Mouse (Mus musculus): Measurements from ENCODE around the gene Serpinb9b. TPM values are rescaled to one million over a fixed set of nuclear protein-coding genes. Genes with fewer than 3 reads are reported as not detected.
A peak's percentile ranks its signal among the peaks of the same experiment; 100 is the strongest.

Serpinb9b gene
- polyA plus RNA-seq (2015; fragmentation: Nextera tagmentation; extraction: Ambion mirVana), result 0.33 and 0.47 TPM in 2 replicates

DNA sequence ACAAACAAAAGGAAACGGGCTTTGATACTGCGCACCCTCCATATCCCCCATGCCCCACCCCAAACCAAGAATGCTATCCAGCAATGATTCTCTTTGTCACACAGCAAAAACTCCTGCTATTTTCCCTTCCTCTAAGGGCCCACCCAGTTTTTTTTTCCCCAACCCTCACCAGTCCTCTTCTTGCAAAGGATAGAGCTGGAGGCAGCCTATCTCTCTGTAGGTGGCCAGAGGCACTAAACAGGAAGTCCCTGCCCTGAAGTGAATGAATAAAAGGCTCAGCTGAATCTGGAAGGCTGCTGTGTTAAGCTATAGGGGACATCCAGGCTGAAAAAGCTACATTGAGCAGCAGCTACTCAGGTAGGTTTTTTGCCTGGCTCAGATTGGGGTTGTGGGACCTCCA is at the start of gene Serpinb9b:
Serpinb9b (plus strand) TSS at position 173 of the 400 bp plus-strand sequence.
- no peak within 1 kb of the TSS for H3K4me2 ChIP-seq (ENCODE audit: low read depth, low read length)
- H3K9me3 ChIP-seq (replicated peaks; ENCODE audit: control insufficient read depth, low read length), result no peaks in the 10 kb centered on the region
- H3K4me3 ChIP-seq (ENCODE audit: low read length), result no peak within 1 kb of the TSS
- H3K27ac ChIP-seq (ENCODE audit: low read length), result no peak within 1 kb of the TSS
- no peaks in the 10 kb centered on the region for H3K36me3 ChIP-seq (ENCODE audit: control insufficient read depth, insufficient read depth)
- H3K4me1 ChIP-seq (ENCODE audit: control insufficient read depth, insufficient read depth, low read length), result no peaks in the 10 kb centered on the region
- no peaks in the 10 kb centered on the region for H3K27me3 ChIP-seq (ENCODE audit: control insufficient read depth, insufficient read depth, low read length)
- 81% methylated on average over 2 of the region's 2 CpGs for WGBS
- H3K9ac ChIP-seq (ENCODE audit: low read length), result no peak within 1 kb of the TSS
- no peak for ATAC-seq (replicated peaks; ENCODE audit: extremely low read depth, insufficient read depth, low FRiP score)

DNA sequence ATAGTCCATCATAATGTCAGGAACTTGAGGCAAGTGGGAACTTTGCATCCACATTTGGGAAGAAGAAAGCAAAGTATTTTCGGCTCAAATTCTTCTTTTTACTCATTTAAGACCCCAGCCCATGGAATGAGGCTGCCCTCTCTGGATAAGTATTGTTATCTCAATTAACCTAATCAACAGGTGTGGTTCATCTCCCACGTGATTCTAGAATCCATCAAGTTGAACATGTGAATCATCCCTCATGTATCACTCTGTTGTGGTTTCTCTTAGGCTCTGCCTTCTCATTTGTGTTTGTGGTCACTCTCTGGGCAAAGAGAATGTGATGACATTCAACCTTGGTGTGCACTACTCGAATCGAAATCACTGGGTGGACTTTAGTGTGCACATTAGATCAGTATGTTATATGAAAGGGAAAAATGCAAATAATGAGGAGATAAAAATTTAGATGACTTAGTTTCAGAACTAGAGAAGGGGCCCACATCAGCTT is 44.6 kb upstream of the Serpinb9b start:
- Histone ChIP-seq H3K4me3 (ENCODE audit: low read length) (no peak overlapping the region), H3K36me3 (ENCODE audit: control insufficient read depth, insufficient read depth) (peaks cover 5% of the 10 kb centered on the region; the same call in 1 of the 2 replicates), H3K27me3 (ENCODE audit: control insufficient read depth, insufficient read depth, low read length) (no peaks in the 10 kb centered on the region), H3K9ac (ENCODE audit: low read length) (no peak overlapping the region), H3K4me1 (ENCODE audit: control insufficient read depth, insufficient read depth, low read length) (no peaks in the 10 kb centered on the region), H3K27ac (ENCODE audit: low read length) (no peak overlapping the region), H3K4me2 (ENCODE audit: low read depth, low read length) (no peak overlapping the region), H3K9me3 (replicated peaks; ENCODE audit: control insufficient read depth, low read length) (no peaks in the 10 kb centered on the region)
- 76% methylated on average over 4 of the region's 4 CpGs for WGBS
- no peak for ATAC-seq (replicated peaks; ENCODE audit: extremely low read depth, insufficient read depth, low FRiP score)

DNA sequence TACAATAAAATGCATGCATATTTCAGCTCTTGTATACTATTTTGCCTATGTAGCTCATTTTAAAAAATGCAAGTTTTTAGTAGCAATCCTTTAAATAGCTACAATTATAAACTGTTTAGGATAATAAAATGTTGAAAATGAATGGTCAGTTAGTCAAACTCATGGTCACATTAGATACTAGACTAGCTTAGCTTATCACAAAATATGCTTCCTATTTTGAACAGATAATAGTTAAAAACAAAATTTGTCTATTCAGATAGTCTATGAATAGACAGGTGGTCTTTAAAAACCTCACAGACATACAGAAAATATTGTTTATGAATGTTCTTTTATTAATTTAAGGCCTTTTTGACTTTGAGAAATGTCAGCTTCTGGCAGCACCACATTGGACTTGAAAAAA is 41.0 kb upstream of the Serpinb9b start:
- Histone ChIP-seq H3K4me2 (ENCODE audit: low read depth, low read length) (no peak overlapping the region), H3K36me3 (ENCODE audit: control insufficient read depth, insufficient read depth) (no peaks in the 10 kb centered on the region), H3K4me1 (ENCODE audit: control insufficient read depth, insufficient read depth, low read length) (no peaks in the 10 kb centered on the region), H3K27ac (ENCODE audit: low read length) (no peak overlapping the region), H3K9me3 (replicated peaks; ENCODE audit: control insufficient read depth, low read length) (no peaks in the 10 kb centered on the region), H3K9ac (ENCODE audit: low read length) (no peak overlapping the region), H3K27me3 (ENCODE audit: control insufficient read depth, insufficient read depth, low read length) (no peaks in the 10 kb centered on the region), H3K4me3 (ENCODE audit: low read length) (no peak overlapping the region)
- ATAC-seq (replicated peaks; ENCODE audit: extremely low read depth, insufficient read depth, low FRiP score), result no peak

DNA sequence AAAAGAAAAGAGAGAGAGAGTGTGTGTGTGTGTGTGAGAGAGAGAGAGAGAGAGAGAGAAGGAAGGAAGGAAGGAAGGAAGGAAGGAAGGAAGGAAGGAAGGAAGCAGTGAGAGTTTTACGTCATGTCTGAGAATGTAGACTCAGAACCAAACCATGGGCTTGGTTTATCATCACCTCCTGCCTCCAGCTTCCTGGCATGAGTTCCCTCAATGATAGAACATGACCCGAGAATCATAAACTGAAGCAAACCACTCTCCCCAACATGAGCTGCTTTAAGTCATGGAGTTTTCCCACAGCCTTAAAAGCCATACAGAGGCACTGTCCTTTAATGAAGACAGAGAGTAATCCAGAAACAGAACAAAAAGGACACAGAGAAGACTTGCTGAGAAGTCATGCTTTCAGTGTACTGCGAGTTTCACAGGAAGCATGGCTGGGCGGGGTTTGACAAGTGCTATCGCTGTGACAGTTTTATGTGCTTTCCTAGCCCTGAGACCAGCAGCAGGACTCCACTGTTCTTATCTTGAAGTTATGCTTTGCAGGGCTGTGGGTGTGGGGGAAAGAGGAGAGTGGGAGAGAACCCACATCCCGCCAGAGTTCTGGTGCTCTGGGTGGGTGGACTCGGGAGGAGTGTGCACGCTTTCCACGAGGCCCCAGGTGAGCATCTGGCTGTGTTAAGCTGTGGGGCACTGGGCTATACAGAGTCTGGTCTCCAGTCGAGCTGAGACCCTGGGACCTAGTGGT is 33.9 kb upstream of the Serpinb9b start:
- ATAC-seq (replicated peaks; ENCODE audit: extremely low read depth, insufficient read depth, low FRiP score), result peak; percentile 52; the same call in 1 of the 2 replicates
- 42% methylated on average over 10 of the region's 10 CpGs for WGBS
- Histone ChIP-seq H3K4me2 (ENCODE audit: low read depth, low read length) (no peak overlapping the region), H3K27ac (ENCODE audit: low read length) (no peak overlapping the region), H3K9me3 (replicated peaks; ENCODE audit: control insufficient read depth, low read length) (no peaks in the 10 kb centered on the region), H3K36me3 (ENCODE audit: control insufficient read depth, insufficient read depth) (no peaks in the 10 kb centered on the region), H3K4me1 (ENCODE audit: control insufficient read depth, insufficient read depth, low read length) (no peaks in the 10 kb centered on the region), H3K4me3 (ENCODE audit: low read length) (no peak overlapping the region), H3K9ac (ENCODE audit: low read length) (no peak overlapping the region), H3K27me3 (ENCODE audit: control insufficient read depth, insufficient read depth, low read length) (no peaks in the 10 kb centered on the region)

DNA sequence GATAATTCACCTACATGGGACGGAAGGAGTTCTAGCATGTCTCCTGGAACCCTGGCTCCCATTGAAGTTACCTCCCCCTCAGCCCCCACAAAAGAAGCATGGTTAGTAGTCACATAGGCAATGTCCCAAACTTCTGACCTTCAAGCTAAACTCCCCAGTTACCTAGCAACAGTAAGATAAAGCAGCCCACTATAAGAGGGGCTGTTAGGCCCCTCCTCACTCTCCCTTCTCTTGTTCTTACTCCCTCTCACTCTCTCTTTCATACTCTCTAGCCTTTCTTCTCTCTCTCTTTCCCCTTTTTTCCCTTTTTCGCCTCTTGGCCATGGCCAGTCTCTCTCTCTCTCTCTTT is 33.3 kb upstream of the Serpinb9b start:
- no peak overlapping the region for H3K4me3 ChIP-seq (ENCODE audit: low read length)
- no peak overlapping the region for H3K4me2 ChIP-seq (ENCODE audit: low read depth, low read length)
- no peaks in the 10 kb centered on the region for H3K27me3 ChIP-seq (ENCODE audit: control insufficient read depth, insufficient read depth, low read length)
- WGBS, result 84% methylated on average over 2 of the region's 2 CpGs
- no peaks in the 10 kb centered on the region for H3K9me3 ChIP-seq (replicated peaks; ENCODE audit: control insufficient read depth, low read length)
- no peak for ATAC-seq (replicated peaks; ENCODE audit: extremely low read depth, insufficient read depth, low FRiP score)
- H3K36me3 ChIP-seq (ENCODE audit: control insufficient read depth, insufficient read depth), result no peaks in the 10 kb centered on the region
- H3K4me1 ChIP-seq (ENCODE audit: control insufficient read depth, insufficient read depth, low read length), result no peaks in the 10 kb centered on the region
- no peak overlapping the region for H3K9ac ChIP-seq (ENCODE audit: low read length)
- H3K27ac ChIP-seq (ENCODE audit: low read length), result no peak overlapping the region

DNA sequence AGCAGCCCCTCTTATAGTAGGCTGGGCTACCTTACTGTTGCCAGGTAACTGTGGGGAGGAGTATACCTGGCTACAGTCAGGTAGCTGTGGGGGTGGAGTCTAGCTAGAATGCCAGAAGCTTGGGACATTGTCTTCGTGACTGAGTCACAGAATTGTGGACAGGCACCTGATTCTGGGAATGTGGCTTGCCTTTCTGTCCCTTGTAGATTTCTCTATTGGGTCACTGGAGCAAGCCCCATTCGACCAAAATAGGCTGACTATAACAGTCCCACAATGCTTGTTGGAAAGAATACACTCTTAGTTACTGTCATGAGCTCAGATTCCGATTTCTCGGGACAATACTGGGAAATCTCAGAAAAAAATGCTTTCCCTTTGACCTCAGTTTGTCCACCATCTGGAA is 32.2 kb upstream of the Serpinb9b start:
- H3K9ac ChIP-seq (ENCODE audit: low read length), result no peak overlapping the region
- no peaks in the 10 kb centered on the region for H3K36me3 ChIP-seq (ENCODE audit: control insufficient read depth, insufficient read depth)
- 74% methylated on average over 4 of the region's 4 CpGs for WGBS
- ATAC-seq (replicated peaks; ENCODE audit: extremely low read depth, insufficient read depth, low FRiP score), result no peak
- no peaks in the 10 kb centered on the region for H3K27me3 ChIP-seq (ENCODE audit: control insufficient read depth, insufficient read depth, low read length)
- no peak overlapping the region for H3K4me2 ChIP-seq (ENCODE audit: low read depth, low read length)
- H3K4me3 ChIP-seq (ENCODE audit: low read length), result no peak overlapping the region
- H3K27ac ChIP-seq (ENCODE audit: low read length), result no peak overlapping the region
- H3K4me1 ChIP-seq (ENCODE audit: control insufficient read depth, insufficient read depth, low read length), result no peaks in the 10 kb centered on the region
- no peaks in the 10 kb centered on the region for H3K9me3 ChIP-seq (replicated peaks; ENCODE audit: control insufficient read depth, low read length)

DNA sequence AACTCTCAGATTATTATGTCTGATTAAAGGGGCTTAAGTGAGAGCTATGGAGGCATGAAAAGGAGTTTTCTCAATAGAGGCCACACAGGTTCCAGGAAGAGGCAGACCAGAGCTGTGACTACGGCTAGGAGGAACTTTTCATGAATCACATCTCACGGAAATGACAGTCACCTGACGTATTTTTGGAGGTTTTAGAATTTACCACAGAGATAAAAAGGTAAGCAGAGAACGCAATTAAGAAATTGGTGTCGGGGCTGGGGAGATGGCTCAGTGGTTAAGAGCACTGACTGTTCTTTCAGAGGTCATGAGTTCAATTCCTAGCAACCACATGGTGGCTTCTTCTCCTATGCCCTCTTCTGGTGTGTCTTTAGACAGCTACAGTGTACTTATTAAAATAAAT is 25.9 kb upstream of the Serpinb9b start:
- no peak overlapping the region for H3K27ac ChIP-seq (ENCODE audit: low read length)
- H3K27me3 ChIP-seq (ENCODE audit: control insufficient read depth, insufficient read depth, low read length), result no peaks in the 10 kb centered on the region
- no peak overlapping the region for H3K9ac ChIP-seq (ENCODE audit: low read length)
- WGBS, result 85% methylated on average over 5 of the region's 5 CpGs
- no peak overlapping the region for H3K4me3 ChIP-seq (ENCODE audit: low read length)
- no peak overlapping the region for H3K4me2 ChIP-seq (ENCODE audit: low read depth, low read length)
- peaks cover 15% of the 10 kb centered on the region for H3K4me1 ChIP-seq (ENCODE audit: control insufficient read depth, insufficient read depth, low read length)
- ATAC-seq (replicated peaks; ENCODE audit: extremely low read depth, insufficient read depth, low FRiP score), result no peak
- no peaks in the 10 kb centered on the region for H3K36me3 ChIP-seq (ENCODE audit: control insufficient read depth, insufficient read depth)
- H3K9me3 ChIP-seq (replicated peaks; ENCODE audit: control insufficient read depth, low read length), result no peaks in the 10 kb centered on the region

DNA sequence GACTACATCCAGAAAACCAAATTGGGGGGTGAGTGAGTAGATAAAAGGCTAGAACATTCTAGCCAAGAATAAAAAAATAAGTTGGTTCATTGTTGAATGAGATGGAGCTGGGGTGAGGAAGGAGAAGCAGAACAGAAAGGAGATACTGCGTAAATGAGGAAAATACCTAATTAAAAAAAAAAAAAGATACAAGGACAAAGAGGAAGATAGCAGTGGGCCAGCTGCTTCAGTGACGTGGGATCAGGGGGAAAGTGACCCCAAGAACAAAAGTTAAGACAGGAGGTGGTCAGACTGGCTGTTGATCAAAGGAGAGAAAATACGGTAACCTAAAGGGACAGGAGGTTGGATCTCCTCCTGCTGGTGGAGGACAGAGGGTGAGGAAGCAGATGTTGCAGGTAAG is 24.3 kb upstream of the Serpinb9b start, which contains the start of gene Serpinb9:
Serpinb9 (plus strand) TSS at position 301 of the 400 bp plus-strand sequence.
- 90% methylated on average over 3 of the region's 3 CpGs for WGBS
- H3K27ac ChIP-seq (ENCODE audit: low read length), result peak within 1 kb of the TSS; percentile 93
- peaks cover 18% of the 10 kb centered on the region for H3K4me1 ChIP-seq (ENCODE audit: control insufficient read depth, insufficient read depth, low read length)
- no peaks in the 10 kb centered on the region for H3K9me3 ChIP-seq (replicated peaks; ENCODE audit: control insufficient read depth, low read length)
- H3K4me2 ChIP-seq (ENCODE audit: low read depth, low read length), result peak within 1 kb of the TSS; percentile 81
- H3K4me3 ChIP-seq (ENCODE audit: low read length), result peak within 1 kb of the TSS; percentile 54
- no peak for ATAC-seq (replicated peaks; ENCODE audit: extremely low read depth, insufficient read depth, low FRiP score)
- peak within 1 kb of the TSS; percentile 78 for H3K9ac ChIP-seq (ENCODE audit: low read length)
- H3K36me3 ChIP-seq (ENCODE audit: control insufficient read depth, insufficient read depth), result no peaks in the 10 kb centered on the region
- H3K27me3 ChIP-seq (ENCODE audit: control insufficient read depth, insufficient read depth, low read length), result no peaks in the 10 kb centered on the region

DNA sequence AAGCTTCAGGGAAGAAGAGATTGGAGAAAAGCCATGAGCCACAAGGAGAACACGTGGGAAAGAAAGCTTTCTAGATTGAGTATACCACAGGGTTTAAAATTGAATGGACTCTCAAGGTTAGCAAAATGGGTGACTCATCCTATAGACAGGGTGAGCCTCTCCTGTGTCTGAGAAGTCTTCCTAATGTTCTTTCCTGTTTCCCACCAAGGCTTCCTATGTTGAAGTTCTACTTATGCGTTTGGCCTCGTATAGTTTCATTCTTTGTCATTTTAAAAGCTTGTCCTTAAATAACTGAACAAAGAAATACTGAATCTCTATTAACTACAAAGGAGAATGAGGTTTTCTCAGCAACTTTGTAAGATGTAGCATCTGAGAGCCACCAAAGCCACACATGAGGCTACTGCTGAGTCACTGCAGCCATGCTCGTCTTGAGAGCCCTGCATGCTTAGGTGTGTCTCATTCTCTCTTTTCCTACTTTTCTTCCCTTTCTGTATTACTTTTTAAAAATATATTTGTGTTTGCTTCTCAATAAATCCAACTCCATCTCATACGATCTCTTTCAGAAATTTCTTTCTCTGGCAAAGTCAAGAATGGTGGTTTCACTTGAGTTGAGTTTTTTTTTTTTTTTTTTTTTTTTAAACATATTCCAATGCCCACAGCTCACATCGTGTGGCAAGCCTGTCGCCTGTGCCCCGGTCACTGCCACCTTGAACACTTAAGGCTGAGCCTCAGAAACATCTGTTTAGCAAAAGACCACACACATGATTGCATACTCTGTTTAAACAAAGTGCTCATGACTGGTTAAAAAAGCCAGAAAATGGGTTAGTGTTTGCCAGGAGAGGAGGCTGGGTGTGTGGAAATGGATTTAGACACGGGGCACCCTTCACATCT is 23.4 kb upstream of the Serpinb9b start:
- ATAC-seq (replicated peaks; ENCODE audit: extremely low read depth, insufficient read depth, low FRiP score), result peak; percentile 38
- peak overlapping the region; percentile 54 for H3K4me3 ChIP-seq (ENCODE audit: low read length)
- peak overlapping the region; percentile 93 for H3K27ac ChIP-seq (ENCODE audit: low read length)
- no peaks in the 10 kb centered on the region for H3K27me3 ChIP-seq (ENCODE audit: control insufficient read depth, insufficient read depth, low read length)
- H3K4me2 ChIP-seq (ENCODE audit: low read depth, low read length), result peak overlapping the region; percentile 81
- H3K4me1 ChIP-seq (ENCODE audit: control insufficient read depth, insufficient read depth, low read length), result peaks cover 18% of the 10 kb centered on the region
- H3K36me3 ChIP-seq (ENCODE audit: control insufficient read depth, insufficient read depth), result no peaks in the 10 kb centered on the region
- no peaks in the 10 kb centered on the region for H3K9me3 ChIP-seq (replicated peaks; ENCODE audit: control insufficient read depth, low read length)
- H3K9ac ChIP-seq (ENCODE audit: low read length), result peak overlapping the region; percentile 78
- WGBS, result 48% methylated on average over 9 of the region's 9 CpGs
